In genomic region chr10:77150947-77151521, GRCm38 (mm10) we compare ENCODE assay signal across 10 mouse cellular contexts. TPM values are rescaled to one million over a fixed set of nuclear protein-coding genes. Genes with fewer than 3 reads are reported as not detected.
DNase-seq lines count a peak whose midpoint lies in the region; ATAC-seq lines count a peak whose summit lies in the region.
"Had no signal": no experiment of that assay in that cellular context is flagged by ENCODE, and none has a peak within 500 bp of the region (broad histone marks: within the 10 kb centered on the region; RNA-seq: fewer than 3 reads in every experiment).

No protein-coding gene starts in this region.

- DNase-seq in heart, adult 8-10 months (ENCODE audit: low spot score), result no peak
- DNase-seq in neural tube, embryonic 11.5 days (ENCODE audit: low spot score), result peak; percentile 64
- no peak for DNase-seq in right cerebral cortex, adult 18-20 months
- no peak for DNase-seq in urinary bladder, postnatal 25 days (ENCODE audit: low spot score)
- DNase-seq: liver had no signal

- H3K27me3 ChIP-seq in heart, embryonic 12.5 days (replicated peaks), result no peaks in the 10 kb centered on the region
- H3K27me3 ChIP-seq in embryonic facial prominence, embryonic 15.5 days, result no peaks in the 10 kb centered on the region
- H3K27me3 ChIP-seq in kidney, embryonic 14.5 days (ENCODE audit: control insufficient read depth, insufficient read depth, low read length), result no peaks in the 10 kb centered on the region
- H3K27me3 ChIP-seq in neural tube, embryonic 11.5 days (ENCODE audit: control insufficient read depth, insufficient read depth, low read length), result no peaks in the 10 kb centered on the region

- H3K9me3 ChIP-seq in heart, embryonic 12.5 days (replicated peaks), result no peaks in the 10 kb centered on the region
- no peaks in the 10 kb centered on the region for H3K9me3 ChIP-seq in embryonic facial prominence, embryonic 15.5 days (replicated peaks)
- H3K9me3 ChIP-seq in kidney, embryonic 14.5 days (ENCODE audit: control insufficient read depth, low read length), result no peaks in the 10 kb centered on the region
- H3K9me3 ChIP-seq in neural tube, embryonic 11.5 days (ENCODE audit: control insufficient read depth, low read length), result no peaks in the 10 kb centered on the region

- peaks cover 80% of the 10 kb centered on the region for H3K4me1 ChIP-seq in heart, embryonic 12.5 days (replicated peaks)
- peaks cover 28% of the 10 kb centered on the region for H3K4me1 ChIP-seq in embryonic facial prominence, embryonic 15.5 days
- H3K4me1 ChIP-seq in kidney, embryonic 14.5 days (ENCODE audit: control insufficient read depth, insufficient read depth, low read length), result peaks cover 51% of the 10 kb centered on the region
- H3K4me1 ChIP-seq in neural tube, embryonic 11.5 days (ENCODE audit: control insufficient read depth, insufficient read depth, low read length), result peaks cover 28% of the 10 kb centered on the region

- no peaks in the 10 kb centered on the region for H3K36me3 ChIP-seq in heart, embryonic 12.5 days
- H3K36me3 ChIP-seq in embryonic facial prominence, embryonic 15.5 days, result no peaks in the 10 kb centered on the region
- H3K36me3 ChIP-seq in kidney, embryonic 14.5 days (ENCODE audit: control insufficient read depth, insufficient read depth, low read length), result no peaks in the 10 kb centered on the region
- no peaks in the 10 kb centered on the region for H3K36me3 ChIP-seq in neural tube, embryonic 11.5 days (ENCODE audit: control insufficient read depth, insufficient read depth, low read length)

- peak overlapping the region; percentile 70 for H3K27ac ChIP-seq in heart, embryonic 12.5 days (ENCODE audit: poor library complexity, severe bottlenecking)
- peak overlapping the region; percentile 55 for H3K27ac ChIP-seq in embryonic facial prominence, embryonic 15.5 days (replicated peaks)
- H3K27ac ChIP-seq in kidney, embryonic 14.5 days (ENCODE audit: low read depth, low read length), result peak overlapping the region; percentile 84
- H3K27ac ChIP-seq in neural tube, embryonic 11.5 days (ENCODE audit: low read depth, low read length), result peak overlapping the region; percentile 49

- WGBS in heart, embryonic 12.5 days, result 10% methylated on average over 14 of the region's 14 CpGs
- 5% methylated on average over 14 of the region's 14 CpGs for WGBS in embryonic facial prominence, embryonic 15.5 days
- 11% methylated on average over 14 of the region's 14 CpGs for WGBS in kidney, embryonic 14.5 days
- 6% methylated on average over 14 of the region's 14 CpGs for WGBS in neural tube, embryonic 11.5 days

- no peak for ATAC-seq in heart, embryonic 12.5 days (ENCODE audit: insufficient number of reproducible peaks, low FRiP score)
- 0 out of 2 replicates have a peak, but pooled peaks have one; percentile 19 for ATAC-seq in embryonic facial prominence, embryonic 15.5 days (ENCODE audit: insufficient number of reproducible peaks, low FRiP score, low TSS enrichment, low read depth)
- ATAC-seq in kidney, embryonic 14.5 days (ENCODE audit: low FRiP score, low TSS enrichment), result peak; percentile 11; the same call in 1 of the 2 replicates
- ATAC-seq in neural tube, embryonic 11.5 days (ENCODE audit: insufficient read depth, low FRiP score, low TSS enrichment), result peak; percentile 48
- ATAC-seq in CD4-positive, CD25-positive, alpha-beta regulatory T cell, adult 4 months, result no peak

- no peak overlapping the region for H3K4me3 ChIP-seq in heart, embryonic 12.5 days
- no peak overlapping the region; the same call in 1 of the 2 replicates for H3K4me3 ChIP-seq in embryonic facial prominence, embryonic 15.5 days (replicated peaks)
- H3K4me3 ChIP-seq in kidney, embryonic 14.5 days (ENCODE audit: low read length), result no peak overlapping the region
- H3K4me3 ChIP-seq in neural tube, embryonic 11.5 days (ENCODE audit: low read depth, low read length), result no peak overlapping the region
- H3K4me3 ChIP-seq: erythroblast, embryonic 14.5 days had no signal

- peak overlapping the region; percentile 51 for H3K4me2 ChIP-seq in heart, embryonic 12.5 days
- peak overlapping the region; percentile 24 for H3K4me2 ChIP-seq in embryonic facial prominence, embryonic 15.5 days (replicated peaks)
- peak overlapping the region; percentile 11 for H3K4me2 ChIP-seq in kidney, embryonic 14.5 days (replicated peaks; ENCODE audit: low read depth, low read length)
- H3K4me2 ChIP-seq in neural tube, embryonic 11.5 days (ENCODE audit: low read depth), result peak overlapping the region; percentile 32

- H3K9ac ChIP-seq in heart, embryonic 12.5 days, result peak overlapping the region; percentile 51
- H3K9ac ChIP-seq in embryonic facial prominence, embryonic 15.5 days, result no peak overlapping the region
- H3K9ac ChIP-seq in kidney, embryonic 14.5 days (ENCODE audit: low read depth, low read length), result peak overlapping the region; percentile 29; the same call in 1 of the 2 replicates
- peak overlapping the region; percentile 37 for H3K9ac ChIP-seq in neural tube, embryonic 11.5 days (ENCODE audit: low read length)

RNA-seq across cellular contexts. Expression of gene Col18a1, which starts 15.3 kb away (rescaled TPM):
- polyA plus RNA-seq in heart, embryonic 12.5 days (2016; fragmentation: Nextera tagmentation; extraction: Ambion mirVana), result 271 and 284 TPM in 2 replicates
- 1 to 10 TPM; 5.5 to 9.3 (median 7.7) TPM for total RNA-seq in heart, adult 8-10 months (2022)
- polyA plus RNA-seq in embryonic facial prominence, embryonic 15.5 days (2015; fragmentation: Nextera tagmentation; extraction: Ambion mirVana), result 85.6 and 86.5 TPM in 2 replicates
- 78.6 and 140 TPM in 2 replicates for polyA plus RNA-seq in kidney, embryonic 14.5 days (2014; fragmentation: Nextera tagmentation; extraction: Ambion mirVana)
- polyA plus RNA-seq in neural tube, embryonic 11.5 days (2014; fragmentation: Nextera tagmentation; extraction: Ambion mirVana), result 80.1 and 83.2 TPM in 2 replicates
- polyA plus RNA-seq in CD4-positive, CD25-positive, alpha-beta regulatory T cell, adult 4 months (2017; shearing (Covaris generic)), result under 1 TPM in 1 of 2 experiments, not detected in 1; 0.16 TPM

Comparison
In these comparisons a context has a peak if more than half of its experiments do, and no peak if none do; other contexts are left out.
1. ATAC-seq: peak in embryonic facial prominence, embryonic 15.5 days (single experiment), kidney, embryonic 14.5 days (single experiment) and neural tube, embryonic 11.5 days (single experiment); none in heart, embryonic 12.5 days (single experiment) and CD4-positive, CD25-positive, alpha-beta regulatory T cell, adult 4 months (single experiment).
2. RNA of gene Col18a1, which starts 15.3 kb away (polyA plus RNA-seq): 271 to 284 TPM in heart, embryonic 12.5 days, 78.6 to 140 TPM in kidney, embryonic 14.5 days, 85.6 to 86.5 TPM in embryonic facial prominence, embryonic 15.5 days and 80.1 to 83.2 TPM in neural tube, embryonic 11.5 days; 0.16 TPM in CD4-positive, CD25-positive, alpha-beta regulatory T cell, adult 4 months; every median in the first group is over 10 times any median in the second.
3. Peak in every context shown above with its lines, with median percentiles within 50 percentile points of each other: H3K27ac ChIP-seq and H3K4me2 ChIP-seq.